Mouse (Mus musculus): ENCODE data around the gene Olfr1340.

DNA sequence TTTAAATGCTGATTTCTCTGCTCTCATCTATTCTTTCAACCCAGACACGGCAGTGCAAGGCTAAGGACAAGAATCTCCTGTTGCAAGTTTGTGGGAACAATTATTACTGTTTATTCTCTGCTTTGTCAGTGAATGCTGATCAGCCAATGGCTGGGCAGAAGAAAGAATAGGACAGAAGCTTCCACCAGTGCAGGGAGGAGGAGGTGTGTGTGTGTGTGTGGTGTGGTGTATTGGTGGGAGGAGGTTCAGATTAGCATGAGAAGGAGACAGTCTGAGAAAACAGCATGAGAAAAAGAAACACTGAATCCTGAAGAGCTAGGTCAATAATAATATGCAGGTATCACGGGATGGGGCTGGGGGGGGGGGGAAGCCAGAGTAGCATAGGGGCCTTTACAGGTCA, 26.1 kb upstream of the Olfr1340 start:
- TF ChIP-seq TAL1 (IDR thresholded peaks at IDR 0.05; ENCODE audit: low read length) (no peak), GATA1 (IDR thresholded peaks at IDR 0.05; ENCODE audit: low read length) (no peak)

Measured in erythroblast, embryonic 14.5 days (primary cell).